Mouse (Mus musculus): ENCODE data around the gene Mafb.

The Mafb gene

GRCm38 (mm10) chr2:160364128-160364650 lies 2.7 kb downstream of the Mafb start:
- in situ Hi-C loops (cut with MboI, MseI) = no loop called here

DNA sequence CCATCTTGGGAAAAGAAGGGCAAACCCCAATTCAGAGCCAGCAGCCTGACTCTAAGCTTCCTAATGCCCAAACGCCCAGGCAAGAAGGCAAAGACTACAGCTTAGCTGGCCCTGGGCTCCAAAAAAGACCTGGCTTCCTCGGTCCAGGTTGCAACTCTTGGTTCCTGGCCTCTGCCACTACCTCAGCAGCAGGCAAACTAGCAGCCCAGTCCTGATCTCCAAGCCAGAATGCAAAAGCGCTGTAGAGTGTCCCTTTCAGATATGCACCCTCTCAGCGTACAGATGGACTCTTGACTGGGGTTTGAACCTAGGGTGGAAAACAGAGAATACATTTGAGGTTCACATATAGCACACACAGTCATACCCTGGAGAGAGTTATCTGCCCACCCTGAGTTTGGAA lies 3.7 kb downstream of the Mafb start:
- in situ Hi-C loops (cut with MboI, MseI) = no loop called here

GRCm38 (mm10) chr2:160361442-160362121 lies 5.3 kb downstream of the Mafb start:
- in situ Hi-C loops (cut with MboI, MseI) = no loop called here

- in situ Hi-C loops (cut with MboI, MseI) = no loop called here
These were observed 6.5 kb downstream of the Mafb start for GRCm38 (mm10) chr2:160360234-160360874.

GRCm38 (mm10) chr2:160358896-160359295 lies 8.0 kb downstream of the Mafb start:
- in situ Hi-C loops (cut with MboI, MseI) = no loop called here

- in situ Hi-C loops (cut with MboI, MseI) = no loop called here
These were observed 9.4 kb downstream of the Mafb start for GRCm38 (mm10) chr2:160357442-160357841.

- in situ Hi-C loops (cut with MboI, MseI) = no loop called here
These were observed 10.7 kb downstream of the Mafb start for GRCm38 (mm10) chr2:160356132-160356531.

- in situ Hi-C loops (cut with MboI, MseI) = no loop called here
These were observed 12.5 kb downstream of the Mafb start for GRCm38 (mm10) chr2:160354319-160354718.

GRCm38 (mm10) chr2:160353581-160353980 lies 13.3 kb downstream of the Mafb start:
- in situ Hi-C loops (cut with MboI, MseI) = no loop called here

GRCm38 (mm10) chr2:160351038-160351574 lies 15.8 kb downstream of the Mafb start:
- in situ Hi-C loops (cut with MboI, MseI) = no loop called here

GRCm38 (mm10) chr2:160349578-160349977 lies 17.3 kb downstream of the Mafb start:
- in situ Hi-C loops (cut with MboI, MseI) = no loop called here

GRCm38 (mm10) chr2:160348796-160349195 lies 18.1 kb downstream of the Mafb start:
- in situ Hi-C loops (cut with MboI, MseI) = no loop called here

GRCm38 (mm10) chr2:160348072-160348604 lies 18.7 kb downstream of the Mafb start:
- in situ Hi-C loops (cut with MboI, MseI) = no loop called here

DNA sequence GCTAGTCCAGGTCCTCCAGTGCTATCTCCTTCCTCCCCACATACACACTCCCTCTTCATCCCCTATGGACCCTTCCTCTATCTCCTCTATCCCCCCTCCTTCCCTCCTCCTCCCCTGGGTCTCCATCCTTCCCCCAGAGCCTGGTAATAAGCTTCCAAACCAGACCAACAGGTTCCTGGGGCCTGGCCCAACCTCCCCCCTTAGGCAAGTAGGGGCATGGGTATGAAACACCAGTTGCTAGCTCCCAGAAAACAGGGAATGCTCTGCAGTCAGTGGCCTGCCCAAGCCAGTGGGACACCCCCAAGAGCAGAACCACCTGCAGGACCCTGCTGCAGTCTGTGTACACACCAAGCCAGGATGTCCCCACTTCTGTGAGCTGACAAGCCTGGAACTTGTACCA lies 21.2 kb downstream of the Mafb start:
- in situ Hi-C loops (cut with MboI, MseI) = no loop called here

DNA sequence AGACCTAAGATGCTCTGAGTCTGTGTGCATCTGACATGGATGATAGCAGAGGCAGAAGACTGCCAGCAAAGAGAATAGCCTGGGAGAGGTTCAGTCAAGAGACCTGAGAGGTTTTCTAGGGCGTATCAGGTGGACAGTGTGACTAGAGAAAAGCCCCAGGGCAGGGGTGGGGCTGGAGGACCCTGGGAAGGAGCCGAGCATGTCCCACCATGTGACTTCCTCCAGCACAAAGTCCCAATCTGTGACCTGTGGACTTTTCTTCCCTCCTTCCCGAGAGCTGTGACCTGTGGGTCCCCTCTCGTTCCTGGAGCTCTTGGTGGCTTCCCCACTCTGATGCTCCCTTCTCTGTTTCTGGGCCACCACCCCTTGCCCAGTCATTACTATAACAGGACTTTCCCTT lies 26.7 kb downstream of the Mafb start:
- in situ Hi-C loops (cut with MboI, MseI) = no loop called here

- in situ Hi-C loops (cut with MboI, MseI) = no loop called here
These were observed 27.3 kb downstream of the Mafb start for GRCm38 (mm10) chr2:160339595-160339994.

- in situ Hi-C loops (cut with MboI, MseI) = no loop called here
These were observed 30.8 kb downstream of the Mafb start for GRCm38 (mm10) chr2:160336053-160336452.

- in situ Hi-C loops (cut with MboI, MseI) = no loop called here
These were observed 31.8 kb downstream of the Mafb start for GRCm38 (mm10) chr2:160335043-160335442.

DNA sequence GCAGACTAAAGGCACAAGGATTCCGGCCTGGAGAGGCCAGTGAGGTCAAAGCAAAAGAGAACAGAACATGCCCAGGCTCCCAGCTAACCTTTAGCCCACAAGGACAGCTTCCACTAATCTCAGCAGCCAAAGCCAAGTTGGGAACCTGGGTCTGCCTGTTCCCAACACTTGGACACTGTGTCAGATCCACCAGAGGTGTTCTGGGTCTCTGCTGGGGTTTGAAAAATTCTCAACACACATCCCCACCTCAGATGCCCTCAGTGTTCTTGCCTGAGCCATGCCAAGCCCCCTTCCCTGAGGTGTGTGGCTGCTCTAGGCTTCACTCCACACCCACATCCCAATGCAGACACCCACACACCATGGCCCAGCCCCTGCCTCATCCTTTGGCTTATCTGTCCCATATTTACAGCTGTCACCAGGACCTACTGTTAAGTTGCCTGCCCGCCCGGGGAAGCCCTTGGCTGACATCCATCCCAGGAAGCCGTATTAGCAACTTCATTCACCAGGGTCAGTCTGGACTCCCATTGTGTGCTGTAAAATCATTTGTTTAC lies 32.7 kb downstream of the Mafb start, which contains the start of gene Gm826:
TSS of gene Gm826 (minus strand) at position 52 of the 551 bp plus-strand sequence.
- in situ Hi-C loops (cut with MboI, MseI) = no loop called here

DNA sequence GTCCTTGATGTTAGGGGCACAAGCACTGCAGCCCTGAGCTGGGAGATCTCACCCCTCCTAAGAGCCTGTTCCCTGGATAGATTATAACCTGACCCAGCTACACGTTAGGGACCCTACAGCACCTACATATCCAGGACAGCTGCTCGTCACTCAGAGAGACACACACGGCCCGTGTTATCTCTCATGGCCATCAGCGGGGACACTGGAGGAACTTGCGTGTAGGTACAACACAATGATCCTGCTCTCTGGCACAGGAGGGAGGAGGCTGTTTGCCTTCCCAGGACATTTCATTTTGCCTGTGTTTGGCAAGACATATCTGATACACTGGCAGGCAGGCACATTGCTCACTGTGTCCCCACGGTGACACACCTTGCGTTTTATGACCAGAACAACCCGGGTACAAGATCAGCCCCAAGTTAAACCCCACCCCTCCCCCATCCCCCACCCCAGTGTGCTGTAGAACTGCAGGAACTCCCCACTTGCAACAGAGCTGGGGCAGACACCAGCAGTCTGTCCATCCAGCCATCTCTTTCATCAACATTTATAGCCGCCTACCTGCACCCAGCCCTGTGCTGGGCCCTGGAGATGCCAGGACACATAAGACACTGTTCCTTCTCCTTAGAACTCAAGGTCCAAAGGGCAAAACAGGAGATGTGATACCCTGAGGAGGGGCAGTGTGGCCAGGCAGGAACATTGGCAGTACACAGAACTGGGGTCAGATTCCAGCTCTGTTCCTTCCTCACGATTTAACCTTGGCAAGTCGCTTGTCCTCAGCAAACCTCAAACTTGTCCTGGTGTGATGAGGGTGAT lies 34.1 kb downstream of the Mafb start:
- in situ Hi-C loops (cut with MboI, MseI) = no loop called here

GRCm38 (mm10) chr2:160328886-160329285 lies 38.0 kb downstream of the Mafb start:
- in situ Hi-C loops (cut with MboI, MseI) = no loop called here

Measured in T-helper 17 cell (primary cell).